Mouse (Mus musculus) lung, adult 18-20 months (tissue): ENCODE results near the gene Ascc2.

Source experiments
- DNase-seq, 2 experiments: peaks; one replicate each; pipeline ENCODE4 v3.0.0; 2022; ENCODE audit warnings: mixed read lengths in 2 of 2

The Ascc2 gene

DNA sequence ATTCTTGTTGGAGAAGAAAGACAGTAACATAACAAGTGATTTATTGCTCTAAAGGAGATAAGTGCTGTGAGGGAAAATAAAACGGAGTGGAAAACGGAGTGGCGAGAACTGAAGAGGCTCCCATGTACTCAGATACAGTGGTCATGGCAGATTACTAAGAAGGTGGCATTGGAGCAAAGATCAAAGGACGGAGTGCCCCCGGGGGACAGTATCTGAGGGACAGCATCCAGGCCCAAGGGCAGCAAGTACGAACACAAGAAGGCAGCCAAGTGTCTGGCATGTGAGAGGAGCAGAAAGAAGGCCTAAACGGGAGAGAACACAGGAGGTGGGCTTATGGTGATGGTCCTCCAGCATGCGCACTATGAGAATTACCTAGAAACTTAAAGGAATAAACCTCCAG, 84.2 kb downstream of the Ascc2 start:
- no peak for DNase-seq

GRCm38 (mm10) chr11:4729603-4730002, 92.1 kb downstream of the Ascc2 start:
- DNase-seq = peak; percentile 26 to 54

DNA sequence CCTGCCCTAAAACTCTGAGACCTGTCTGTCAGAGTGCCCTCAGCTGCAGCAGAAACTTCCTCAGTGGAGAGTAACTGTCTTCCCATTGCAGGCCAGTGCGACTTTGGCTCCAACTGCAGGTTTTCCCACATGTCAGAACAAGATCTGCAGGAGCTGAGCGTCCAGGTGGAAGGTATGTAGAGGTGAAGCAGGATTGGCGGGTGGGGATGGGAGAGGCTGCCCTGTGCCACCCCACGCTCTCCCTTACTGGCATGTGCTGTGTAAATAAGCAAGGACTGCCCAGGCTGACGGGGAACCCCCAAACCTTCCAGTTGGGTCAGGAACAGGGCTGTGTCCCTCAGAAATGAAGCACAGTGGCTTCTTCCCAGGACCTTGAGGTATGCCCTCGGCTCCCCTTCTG, 92.5 kb downstream of the Ascc2 start:
- peak; percentile 48 to 67 for DNase-seq

DNA sequence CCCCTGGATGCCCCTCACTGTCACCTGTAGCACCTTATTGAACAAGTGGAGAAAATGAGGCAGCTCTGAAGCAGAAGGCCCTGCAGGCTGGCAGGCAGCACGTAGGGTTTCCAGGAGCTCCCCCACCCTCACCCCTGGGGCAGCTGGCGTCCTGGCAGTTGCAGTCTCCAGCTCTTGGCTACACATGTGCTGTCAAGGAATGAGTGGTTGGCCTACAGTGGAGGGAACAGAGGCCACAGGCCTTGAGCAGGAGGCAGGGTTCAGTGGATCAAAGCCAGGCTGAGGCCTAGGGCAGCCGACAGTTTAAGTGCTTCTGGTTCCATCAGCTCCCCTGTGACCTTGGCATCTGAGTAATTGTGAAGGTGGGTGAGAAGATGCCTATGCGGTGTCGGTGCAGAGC, 93.4 kb downstream of the Ascc2 start:
- no peak for DNase-seq

- no peak for DNase-seq
Measured at GRCm38 (mm10) chr11:4731781-4732180, 94.2 kb downstream of the Ascc2 start.

GRCm38 (mm10) chr11:4734179-4734578, 96.6 kb downstream of the Ascc2 start:
- no peak for DNase-seq
